In genomic region chr16:75537784-75538565, GRCm38 (mm10) we compare ENCODE assay signal across 26 mouse cellular contexts. TPM values are rescaled to one million over a fixed set of nuclear protein-coding genes. Genes with fewer than 3 reads are reported as not detected.
A peak's percentile ranks its signal among the peaks of the same experiment; 100 is the strongest.
DNase-seq lines count a peak whose midpoint lies in the region; ATAC-seq lines count a peak whose summit lies in the region.
"Had no signal": no experiment of that assay in that cellular context is flagged by ENCODE, and none has a peak within 500 bp of the region (broad histone marks: within the 10 kb centered on the region; RNA-seq: fewer than 3 reads in every experiment).

No protein-coding gene starts in this region.

- 77% methylated on average over 7 of the region's 7 CpGs for WGBS in heart, embryonic 10.5 days
- 87% methylated on average over 7 of the region's 7 CpGs for WGBS in midbrain, embryonic 15.5 days
- WGBS in limb, embryonic 10.5 days = 85% methylated on average over 7 of the region's 7 CpGs

- H3K4me2 ChIP-seq in midbrain, embryonic 15.5 days = no peak overlapping the region
- H3K4me2 ChIP-seq: kidney, embryonic 15.5 days; midbrain, embryonic 12.5 days had no signal

- ATAC-seq in midbrain, embryonic 15.5 days (replicated peaks) = no peak

- H3K4me3 ChIP-seq in heart, embryonic 10.5 days = no peak overlapping the region
- no peak overlapping the region for H3K4me3 ChIP-seq in midbrain, embryonic 15.5 days
- H3K4me3 ChIP-seq in limb, embryonic 10.5 days = no peak overlapping the region
- H3K4me3 ChIP-seq: erythroblast, embryonic 14.5 days; gastrocnemius, adult 2 months; heart, adult 2 months; kidney, embryonic 15.5 days; midbrain, embryonic 12.5 days had no signal

- no peaks in the 10 kb centered on the region for H3K9me3 ChIP-seq in heart, embryonic 10.5 days
- no peaks in the 10 kb centered on the region for H3K9me3 ChIP-seq in midbrain, embryonic 15.5 days
- H3K9me3 ChIP-seq in limb, embryonic 10.5 days (replicated peaks) = no peaks in the 10 kb centered on the region
- H3K9me3 ChIP-seq: kidney, embryonic 15.5 days; midbrain, embryonic 12.5 days had no signal

- no peaks in the 10 kb centered on the region for H3K36me3 ChIP-seq in heart, embryonic 10.5 days
- no peaks in the 10 kb centered on the region for H3K36me3 ChIP-seq in midbrain, embryonic 15.5 days (replicated peaks)
- H3K36me3 ChIP-seq in limb, embryonic 10.5 days = no peaks in the 10 kb centered on the region
- H3K36me3 ChIP-seq: kidney, embryonic 15.5 days; midbrain, embryonic 12.5 days had no signal

- H3K27me3 ChIP-seq in heart, embryonic 10.5 days (ENCODE audit: insufficient read depth, poor library complexity, severe bottlenecking) = no peaks in the 10 kb centered on the region
- no peaks in the 10 kb centered on the region for H3K27me3 ChIP-seq in midbrain, embryonic 15.5 days (replicated peaks)
- no peaks in the 10 kb centered on the region for H3K27me3 ChIP-seq in limb, embryonic 10.5 days (ENCODE audit: low read depth, poor library complexity, severe bottlenecking)
- H3K27me3 ChIP-seq: kidney, embryonic 15.5 days; midbrain, embryonic 12.5 days had no signal

- H3K27ac ChIP-seq in heart, embryonic 10.5 days = no peak overlapping the region
- no peak overlapping the region for H3K27ac ChIP-seq in midbrain, embryonic 15.5 days
- H3K27ac ChIP-seq in limb, embryonic 10.5 days = no peak overlapping the region
- H3K27ac ChIP-seq: gastrocnemius, adult 2 months; heart, adult 2 months; kidney, embryonic 15.5 days; midbrain, embryonic 12.5 days had no signal

- H3K4me1 ChIP-seq in heart, embryonic 10.5 days = no peaks in the 10 kb centered on the region
- H3K4me1 ChIP-seq in midbrain, embryonic 15.5 days = no peaks in the 10 kb centered on the region
- no peaks in the 10 kb centered on the region for H3K4me1 ChIP-seq in limb, embryonic 10.5 days
- H3K4me1 ChIP-seq: kidney, embryonic 15.5 days; midbrain, embryonic 12.5 days had no signal

- peak; percentile 53 for DNase-seq in heart, adult 11 months
- DNase-seq in heart, embryonic 10.5 days (ENCODE audit: low spot score) = no peak
- DNase-seq in brain, embryonic 18.5 days (ENCODE audit: low read depth, low spot score) = peak; percentile 64
- peak; percentile 45 to 73 for DNase-seq in layer of hippocampus, adult 18-20 months (ENCODE audit: low spot score in 2 of 2)
- DNase-seq in layer of hippocampus, postnatal 36 days = peak; percentile 44
- DNase-seq in kidney, adult 9 months = no peak
- DNase-seq in limb, embryonic 10.5 days (ENCODE audit: low spot score) = no peak
- DNase-seq: adrenal gland, postnatal 10 days; B cell, adult 2 months; cerebellum, adult 2 months; gastrocnemius, adult 2 months; heart, adult 2 months; lung, adult 2 months; lung, postnatal 4 days had no signal

- H3K9ac ChIP-seq in midbrain, embryonic 15.5 days = no peak overlapping the region
- H3K9ac ChIP-seq: kidney, embryonic 15.5 days; midbrain, embryonic 12.5 days had no signal

RNA-seq across cellular contexts. Expression of gene Lipi, which starts 47.9 kb away (rescaled TPM):
- polyA plus RNA-seq in heart, embryonic 10.5 days (2016; fragmentation: Nextera tagmentation; extraction: Ambion mirVana) = not detected in 2 replicates
- under 1 TPM; 0.25 to 0.30 TPM for total RNA-seq in layer of hippocampus, adult 18-20 months (2021)
- under 1 TPM in 1 of 2 experiments, not detected in 1; 0.23 TPM for total RNA-seq in layer of hippocampus, postnatal 36 days (2021)
- polyA plus RNA-seq in midbrain, embryonic 15.5 days (2015; fragmentation: Nextera tagmentation; extraction: Ambion mirVana) = not detected in 2 replicates
- polyA plus RNA-seq in limb, embryonic 10.5 days (2016; fragmentation: Nextera tagmentation; extraction: Ambion mirVana) = not detected in 2 replicates
- total RNA-seq: adrenal gland, postnatal 10 days; common myeloid progenitor, adult 5-6 weeks; gastrocnemius, adult 2 months; heart, adult 2 months; liver, adult 2 months; neutrophil, adult 5-6 weeks had no signal
- polyA plus RNA-seq: cerebellum, adult 2 months; embryonic facial prominence, embryonic 11.5 days; erythroblast, embryonic 14.5 days; heart, adult 2 months; heart, postnatal 0 days; hindbrain, embryonic 11.5 days; intestine, embryonic 14.5 days; kidney, embryonic 15.5 days; liver, adult 2 months; lung, adult 2 months; midbrain, embryonic 12.5 days; stomach, embryonic 16.5 days had no signal

RNA-seq across cellular contexts. Expression of gene Rbm11, which starts 54.7 kb away (rescaled TPM):
- polyA plus RNA-seq in heart, embryonic 10.5 days (2016; fragmentation: Nextera tagmentation; extraction: Ambion mirVana) = 0.28 and 0.41 TPM in 2 replicates
- 1 to 10 TPM; 5.3 to 6.3 TPM for total RNA-seq in layer of hippocampus, adult 18-20 months (2021)
- 1 to 10 TPM; 4.1 to 5.5 TPM for total RNA-seq in layer of hippocampus, postnatal 36 days (2021)
- polyA plus RNA-seq in midbrain, embryonic 15.5 days (2015; fragmentation: Nextera tagmentation; extraction: Ambion mirVana) = 2.6 and 3.1 TPM in 2 replicates
- 0.15 and 0.19 TPM in 2 replicates for polyA plus RNA-seq in limb, embryonic 10.5 days (2016; fragmentation: Nextera tagmentation; extraction: Ambion mirVana)
- total RNA-seq: gastrocnemius, adult 2 months; heart, adult 2 months; liver, adult 2 months had no signal
- polyA plus RNA-seq: erythroblast, embryonic 14.5 days; liver, adult 2 months had no signal

Comparison
In these comparisons a context has a peak if more than half of its experiments do, and no peak if none do; other contexts are left out.
1. DNase-seq: peak in heart, adult 11 months (single experiment), brain, embryonic 18.5 days (single experiment), layer of hippocampus, adult 18-20 months (2 of 2) and layer of hippocampus, postnatal 36 days (2 of 2); none in heart, embryonic 10.5 days (single experiment), kidney, adult 9 months (single experiment) and limb, embryonic 10.5 days (single experiment).